Mouse (Mus musculus): Measurements from ENCODE around the gene Selenbp2.
"Not testable (repeated sequence)": the region's sequence is repeated elsewhere in the genome, so short reads cannot be mapped to it uniquely, and the experiment has no call there.

Selenbp2 gene

DNA sequence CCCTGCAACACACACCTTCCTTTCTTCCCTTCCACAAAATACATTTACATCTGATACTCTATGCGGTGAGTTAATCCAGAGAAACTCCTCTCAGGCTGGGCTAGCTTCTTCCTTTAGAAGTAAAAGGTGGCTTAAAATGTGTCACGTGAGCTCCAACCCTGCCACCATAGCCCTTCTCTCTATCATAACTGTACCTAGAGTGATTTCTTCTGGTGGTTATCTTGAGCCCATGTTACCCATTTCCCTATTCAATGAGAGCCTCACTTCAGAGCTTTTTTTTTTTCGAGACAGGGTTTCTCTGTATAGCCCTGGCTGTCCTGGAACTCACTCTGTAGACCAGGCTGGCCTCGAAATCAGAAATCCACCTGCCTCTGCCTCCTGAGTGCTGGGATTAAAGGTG, 1.7 kb upstream of the Selenbp2 start:
- not testable (repeated sequence) for DNase-seq (ENCODE audit: low spot score)

DNA sequence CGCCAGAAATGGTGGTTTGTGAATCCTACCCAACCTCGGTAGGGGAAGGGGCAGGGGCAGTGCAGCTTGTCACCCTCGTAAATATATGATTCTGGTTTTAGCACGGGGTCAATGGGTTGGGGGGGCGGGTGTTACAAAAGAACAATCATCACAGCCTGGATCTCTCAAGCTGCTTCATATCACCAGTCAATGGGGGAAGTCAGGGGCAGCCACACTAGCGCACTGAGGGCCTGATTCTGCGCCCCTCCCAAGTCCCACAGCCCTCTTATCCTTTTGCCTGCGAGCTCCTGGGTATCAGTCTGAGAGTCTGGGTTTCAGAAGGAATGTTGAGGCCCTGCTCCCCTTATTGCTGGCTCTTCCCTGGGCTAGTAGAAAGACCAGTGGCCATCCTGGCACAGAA, 518 bp downstream of the Selenbp2 start:
- not testable (repeated sequence) for DNase-seq (ENCODE audit: low spot score)

DNA sequence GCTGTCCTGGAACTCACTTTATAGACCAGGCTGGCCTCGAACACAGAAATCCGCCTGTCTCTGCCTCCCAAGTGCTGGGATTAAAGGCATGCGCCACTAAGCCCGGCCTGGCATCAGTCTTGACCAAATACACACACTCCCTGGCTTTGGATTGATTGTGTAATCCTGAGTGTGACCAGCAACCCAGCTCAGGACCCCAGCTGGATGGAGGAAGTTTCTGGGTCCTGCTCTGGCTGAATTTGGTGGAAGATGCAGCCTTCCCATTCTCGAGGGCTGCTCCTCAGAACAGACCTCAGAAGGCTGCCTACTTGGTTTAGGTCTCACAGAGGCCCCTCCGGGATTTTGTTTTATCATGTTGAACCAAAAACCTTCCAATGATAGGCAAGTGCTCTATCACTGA, 2.2 kb downstream of the Selenbp2 start:
- not testable (repeated sequence) for DNase-seq (ENCODE audit: low spot score)

DNA sequence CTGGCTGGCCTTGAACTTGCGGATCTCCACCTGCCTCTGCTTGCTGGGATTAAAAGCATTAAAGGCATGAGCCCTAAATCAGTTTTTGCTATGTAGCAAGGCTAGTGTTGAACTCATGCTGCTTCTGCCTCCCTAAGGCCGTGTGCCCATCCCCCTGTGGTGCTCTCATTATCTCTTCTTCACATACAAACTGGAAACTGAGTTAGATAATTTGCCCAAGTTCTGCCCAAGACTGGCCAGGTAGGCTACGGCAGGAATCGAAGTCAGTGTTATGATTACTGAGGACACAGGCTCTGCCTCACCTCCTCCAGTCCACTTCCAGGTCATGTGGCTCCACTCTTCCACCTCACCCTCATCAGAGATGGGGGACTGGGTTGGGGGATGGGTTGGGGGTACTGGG, 2.9 kb downstream of the Selenbp2 start:
- not testable (repeated sequence) for DNase-seq (ENCODE audit: low spot score)

DNA sequence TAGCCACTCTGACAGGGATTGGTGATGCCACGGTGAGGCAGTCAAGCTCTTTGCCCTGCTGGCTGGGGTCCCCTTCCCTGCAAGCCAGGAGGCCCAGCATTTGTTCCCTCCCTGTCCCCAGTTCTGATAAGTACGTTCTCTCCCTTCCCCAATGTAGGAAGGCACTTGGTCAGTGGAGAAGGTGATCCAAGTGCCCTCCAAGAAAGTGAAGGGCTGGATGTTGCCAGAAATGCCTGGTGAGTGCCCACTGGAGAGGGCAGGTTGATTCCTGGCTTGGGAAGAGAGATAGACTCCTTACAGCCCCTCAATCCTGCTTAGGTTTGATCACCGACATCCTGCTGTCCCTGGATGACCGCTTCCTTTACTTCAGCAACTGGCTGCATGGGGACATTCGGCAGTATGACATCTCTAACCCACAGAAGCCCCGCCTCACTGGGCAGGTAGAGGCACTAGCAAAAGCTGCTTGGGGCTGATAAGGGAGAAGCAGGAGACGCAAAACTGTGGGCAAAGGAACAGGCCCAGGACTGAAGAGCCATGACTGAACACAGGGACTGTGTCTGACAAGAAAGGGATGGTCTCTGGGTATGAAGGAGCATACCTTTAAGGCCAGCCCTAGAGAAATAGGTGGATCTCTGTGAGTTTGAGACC, 8.9 kb downstream of the Selenbp2 start:
- peak; percentile 70 for DNase-seq (ENCODE audit: low spot score)

DNA sequence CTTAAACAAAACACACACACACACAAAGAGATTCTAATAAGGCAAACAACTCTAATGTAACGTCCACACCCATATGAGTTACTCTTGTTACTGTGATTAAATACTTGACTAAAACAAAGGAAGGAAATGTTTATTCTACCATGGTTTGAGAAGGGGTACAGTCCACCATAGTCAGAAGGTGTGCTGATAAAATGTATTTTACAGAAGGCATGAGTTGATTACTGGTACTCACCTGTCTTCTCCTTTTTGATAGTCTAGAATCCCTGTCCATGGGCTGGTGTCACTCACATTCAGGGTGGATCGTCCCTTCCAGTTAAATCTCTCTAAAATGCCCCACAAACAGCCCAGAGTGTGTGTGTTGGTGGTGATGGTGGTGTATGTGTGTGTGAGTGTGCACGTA, 9.5 kb downstream of the Selenbp2 start:
- DNase-seq (ENCODE audit: low spot score): no peak

DNA sequence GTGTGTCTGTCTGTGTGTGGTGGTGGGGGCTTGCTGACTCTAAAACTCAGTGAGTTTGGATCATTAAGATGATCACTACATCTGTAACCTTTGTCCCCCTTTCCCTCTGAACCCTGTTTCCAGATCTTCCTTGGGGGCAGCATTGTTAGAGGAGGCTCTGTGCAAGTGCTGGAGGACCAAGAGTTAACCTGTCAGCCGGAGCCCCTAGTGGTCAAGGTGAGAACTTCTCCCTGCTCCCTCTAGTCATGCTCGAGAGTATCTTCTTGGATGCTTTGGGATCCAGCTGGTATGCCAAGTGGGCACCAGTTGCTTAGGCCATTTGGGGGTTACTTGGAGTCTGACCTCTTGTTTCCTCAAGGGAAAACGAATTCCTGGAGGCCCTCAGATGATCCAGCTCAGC, 10.0 kb downstream of the Selenbp2 start:
- not testable (repeated sequence) for DNase-seq (ENCODE audit: low spot score)

DNA sequence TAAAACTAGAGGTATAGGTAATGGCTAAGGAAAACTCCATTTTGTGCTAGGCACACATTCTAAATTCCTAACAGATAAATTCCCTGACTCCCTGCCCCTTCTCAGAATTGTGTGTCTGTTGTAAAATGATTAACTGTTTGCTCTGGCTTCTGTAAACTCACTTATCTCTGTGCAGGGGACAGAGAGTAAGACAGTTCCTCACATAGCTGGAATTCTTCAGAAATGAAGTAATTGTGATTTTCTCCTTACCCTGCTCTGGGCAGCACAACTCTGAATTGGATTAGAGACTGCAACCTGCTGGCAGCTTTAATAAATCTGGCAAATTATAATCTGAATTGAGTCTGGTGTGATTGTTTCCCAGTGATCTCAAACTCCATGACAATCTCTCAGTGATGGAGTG, 17.2 kb downstream of the Selenbp2 start:
- not testable (repeated sequence) for DNase-seq (ENCODE audit: low spot score)

DNA sequence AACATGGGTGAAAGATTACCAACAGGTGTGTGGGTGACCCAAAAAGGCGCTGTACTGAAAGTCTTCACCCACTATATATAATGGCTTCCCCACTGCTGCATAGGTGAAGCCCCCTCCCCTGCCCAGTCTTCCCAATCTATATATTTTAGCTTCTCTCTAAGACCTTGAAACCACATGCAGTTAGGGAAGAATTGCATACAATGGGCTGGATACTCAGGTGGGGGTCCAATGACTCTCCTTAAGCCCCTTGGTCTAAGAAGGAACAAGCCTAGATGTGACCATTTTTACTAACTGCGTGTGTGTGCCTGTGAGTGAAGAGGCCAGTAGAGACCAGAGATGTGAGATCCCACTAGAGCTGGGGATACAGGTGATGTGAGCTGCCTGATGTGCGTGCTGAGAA, 20.1 kb downstream of the Selenbp2 start:
- DNase-seq (ENCODE audit: low spot score): not testable (repeated sequence)

DNA sequence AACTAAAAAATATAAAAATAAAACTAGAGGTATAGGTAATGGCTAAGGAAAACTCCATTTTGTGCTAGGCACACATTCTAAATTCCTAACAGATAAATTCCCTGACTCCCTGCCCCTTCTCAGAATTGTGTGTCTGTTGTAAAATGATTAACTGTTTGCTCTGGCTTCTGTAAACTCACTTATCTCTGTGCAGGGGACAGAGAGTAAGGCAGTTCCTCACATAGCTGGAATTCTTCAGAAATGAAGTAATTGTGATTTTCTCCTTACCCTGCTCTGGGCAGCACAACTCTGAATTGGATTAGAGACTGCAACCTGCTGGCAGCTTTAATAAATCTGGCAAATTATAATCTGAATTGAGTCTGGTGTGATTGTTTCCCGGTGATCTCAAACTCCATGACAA, 24.9 kb downstream of the Selenbp2 start:
- DNase-seq (ENCODE audit: low spot score): not testable (repeated sequence)

DNA sequence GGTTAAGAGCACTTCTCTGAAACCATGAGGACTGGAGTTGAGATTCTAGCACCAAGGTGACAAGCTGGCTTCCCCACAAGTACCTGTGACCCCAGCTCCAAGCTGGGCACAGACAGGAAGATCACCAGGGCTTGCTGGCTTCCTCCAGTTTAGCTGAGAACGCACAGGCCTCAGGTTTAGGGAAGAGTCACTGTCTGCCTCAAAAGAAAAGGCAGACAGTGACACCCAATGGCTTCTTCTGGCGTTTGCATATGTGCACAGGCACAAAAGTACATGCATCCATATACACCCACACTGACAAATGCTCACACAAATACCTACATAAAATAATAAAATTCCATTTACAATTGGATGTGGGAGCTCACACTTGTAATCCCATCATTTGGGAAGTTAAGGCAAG, 30.3 kb downstream of the Selenbp2 start:
- not testable (repeated sequence) for DNase-seq (ENCODE audit: low spot score)

DNA sequence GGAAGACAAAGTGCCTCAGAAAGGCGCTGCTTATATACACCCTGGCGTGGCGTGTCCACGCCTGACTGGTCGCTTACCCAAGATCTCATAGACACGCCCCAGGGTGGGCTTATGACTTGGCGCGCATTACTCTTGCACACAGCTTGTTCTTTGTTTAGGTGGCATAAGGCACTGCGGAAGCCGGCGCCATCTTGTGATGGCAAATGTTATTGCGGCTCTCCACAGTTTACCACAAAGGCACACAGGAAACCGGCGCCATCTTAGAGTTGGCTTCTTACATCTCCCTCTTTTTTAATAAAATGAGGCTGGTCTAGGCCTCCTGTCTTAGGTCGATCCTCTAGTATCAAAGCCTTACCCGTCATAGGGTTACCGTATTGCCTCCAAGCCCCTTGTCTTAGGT, 52.3 kb downstream of the Selenbp2 start:
- DNase-seq (ENCODE audit: low spot score): no peak
